Mouse (Mus musculus) C2C12 (cell line): ENCODE results near the gene Gxylt2. TPM values are rescaled to one million over a fixed set of nuclear protein-coding genes. Genes with fewer than 3 reads are reported as not detected.

ENCODE experiments used
- H3K27me3 ChIP-seq: one replicate; pipeline ENCODE4 v1.6.1; 2011; ENCODE audit not compliant: control insufficient read depth, insufficient read depth, insufficient read length
- H3K36me3 ChIP-seq: one replicate; pipeline ENCODE4 v1.6.1; 2011; ENCODE audit not compliant: control insufficient read depth, insufficient read depth
- H3K4me3 ChIP-seq: one replicate; pipeline ENCODE4 v1.5.1; 2011; ENCODE audit warnings: mild to moderate bottlenecking, control low read depth; ENCODE audit not compliant: poor library complexity, insufficient read depth, severe bottlenecking
- H3K79me2 ChIP-seq: one replicate; pipeline ENCODE4 v1.6.1; 2011; ENCODE audit not compliant: control insufficient read depth, insufficient read depth
- H3K79me3 ChIP-seq: one replicate; pipeline ENCODE4 v1.6.1; 2011; ENCODE audit warnings: low read depth, control low read depth
- H3ac ChIP-seq: one replicate; pipeline ENCODE3; 2011; ENCODE audit warnings: low read depth; ENCODE audit not compliant: control insufficient read depth, insufficient read length
- CEBPB ChIP-seq: IDR thresholded peaks from one replicate; pipeline ENCODE4 v1.6.1; 2011; ENCODE audit warnings: low read depth, mild to moderate bottlenecking, control low read depth, moderate library complexity
- CTCF ChIP-seq: IDR thresholded peaks from one replicate; pipeline ENCODE4 v1.5.1; 2011; ENCODE audit not compliant: control insufficient read depth, insufficient read depth, insufficient read length
- FOSL1 ChIP-seq: IDR thresholded peaks from one replicate; pipeline ENCODE4 v1.8.0; 2011; ENCODE audit warnings: mild to moderate bottlenecking, low read length; ENCODE audit not compliant: poor library complexity, insufficient read depth, severe bottlenecking
- MAX ChIP-seq: IDR thresholded peaks from one replicate; pipeline ENCODE4 v1.6.1; 2011; ENCODE audit warnings: mild to moderate bottlenecking, control low read depth
- MYOD1 ChIP-seq: IDR thresholded peaks from one replicate; pipeline ENCODE4 v1.6.1; 2011; ENCODE audit warnings: low read depth; ENCODE audit not compliant: control insufficient read depth, insufficient read length
- MYOG ChIP-seq: IDR thresholded peaks from one replicate; pipeline ENCODE4 v1.6.1; 2011; ENCODE audit not compliant: control insufficient read depth, insufficient read length; ENCODE audit errors: extremely low read depth
- USF1 ChIP-seq: IDR thresholded peaks from one replicate; pipeline ENCODE4 v1.6.1; 2011; ENCODE audit warnings: low read depth, mild to moderate bottlenecking, control low read depth, moderate library complexity
- long read RNA-seq, 2 experiments: library from polyadenylated mRNA; unstranded; transcript quantifications; one replicate each; pipeline ENCODE4 v2.0.0; 2019 to 2020
- polyA plus RNA-seq: library from polyadenylated mRNA; unstranded; fragments of >200 nt; fragmentation: generic; extraction: Trizol; gene quantifications from one replicate; pipeline ENCODE4 v1.2.1, GENCODE M21; 2012; ENCODE audit warnings: missing spikeins

Gene Gxylt2
- polyA plus RNA-seq: 3.5 TPM
- long read RNA-seq, experiment 1, partial matches to known transcripts: 2 of 4 reads
- long read RNA-seq, experiment 1, other reads (novel, unspliced or antisense): 2 of 4 reads
- long read RNA-seq, experiment 2, full-length matches to known transcripts: 2 of 3 reads
- long read RNA-seq, experiment 2, partial matches to known transcripts: 1 of 3 reads
- long read RNA-seq, experiment 2, other reads (novel, unspliced or antisense): 0 of 3 reads

- Histone ChIP-seq H3K36me3 (no peaks in the 10 kb centered on the region), H3K4me3 (peak within 1 kb of the TSS; percentile 59), H3ac (peak within 1 kb of the TSS; percentile 61), H3K79me3 (peaks cover 26% of the 10 kb centered on the region), H3K27me3 (no peaks in the 10 kb centered on the region), H3K79me2 (peaks cover 53% of the 10 kb centered on the region)
- peak; percentile 5 for TF ChIP-seq CTCF
- TF ChIP-seq CEBPB: no peak
- TF ChIP-seq MYOD1: no peak
These were observed at the start of gene Gxylt2 for GRCm38 (mm10) chr6:100704574-100705365. TSS of gene Gxylt2 (plus strand) at chr6:100704734.

GRCm38 (mm10) chr6:100660395-100660794, 44.1 kb upstream of the Gxylt2 start:
- H3K79me2 ChIP-seq: no peaks in the 10 kb centered on the region
- peaks cover 27% of the 10 kb centered on the region for H3K36me3 ChIP-seq
- H3K4me3 ChIP-seq: no peak overlapping the region
- no peak for TF ChIP-seq MYOG
- TF ChIP-seq CTCF: no peak
- H3K27me3 ChIP-seq: no peaks in the 10 kb centered on the region
- H3K79me3 ChIP-seq: no peaks in the 10 kb centered on the region
- no peak overlapping the region for H3ac ChIP-seq

DNA sequence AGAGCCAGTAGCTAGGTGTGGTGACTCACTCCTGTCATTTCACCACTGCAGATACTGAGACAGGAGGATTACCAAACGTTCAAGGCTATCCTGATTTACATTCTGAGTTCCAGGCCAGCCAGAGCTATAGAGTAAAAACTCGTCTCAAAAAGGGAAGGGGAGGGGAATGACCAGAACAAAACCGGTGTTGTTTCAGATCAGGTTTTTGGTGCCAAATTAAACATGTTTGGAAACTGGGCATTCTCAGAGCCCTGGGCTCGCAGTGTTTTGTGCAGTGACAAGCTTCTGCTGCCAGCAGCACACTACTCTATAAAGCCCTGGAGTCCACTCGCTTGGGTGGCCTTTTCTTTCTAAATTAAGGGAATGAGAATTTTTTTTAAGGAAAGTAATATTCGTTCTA, 42.3 kb upstream of the Gxylt2 start:
- H3K27me3 ChIP-seq: no peaks in the 10 kb centered on the region
- no peak overlapping the region for H3ac ChIP-seq
- TF ChIP-seq CEBPB (no peak), FOSL1 (no peak), USF1 (no peak)
- no peaks in the 10 kb centered on the region for H3K79me2 ChIP-seq
- peaks cover 30% of the 10 kb centered on the region for H3K36me3 ChIP-seq
- no peak overlapping the region for H3K4me3 ChIP-seq
- no peaks in the 10 kb centered on the region for H3K79me3 ChIP-seq

DNA sequence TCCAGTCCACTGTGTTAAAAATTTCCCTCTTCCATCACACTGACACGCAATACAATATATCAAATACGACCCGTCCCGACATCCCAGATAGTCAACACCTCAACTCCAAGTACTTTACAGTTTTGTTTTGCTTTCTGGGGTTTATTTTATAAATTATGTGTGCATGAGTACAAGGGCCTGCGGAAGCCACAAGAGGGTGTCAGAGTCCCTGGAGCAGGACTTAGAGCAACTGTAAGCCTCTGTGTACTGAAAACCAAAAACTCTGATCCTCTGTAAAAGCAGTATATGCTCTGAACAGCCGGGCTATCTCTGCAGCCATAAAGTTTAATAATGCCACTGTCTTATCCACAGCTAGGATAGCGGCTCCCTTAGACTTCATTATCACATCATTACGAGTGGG, 36.9 kb upstream of the Gxylt2 start:
- TF ChIP-seq FOSL1: no peak
- TF ChIP-seq MAX: no peak
- no peak for TF ChIP-seq MYOD1
- TF ChIP-seq USF1: no peak
- no peak for TF ChIP-seq MYOG
- TF ChIP-seq CTCF: no peak
- TF ChIP-seq CEBPB: no peak
- H3K27me3 ChIP-seq: no peaks in the 10 kb centered on the region
- no peak overlapping the region for H3K4me3 ChIP-seq
- H3ac ChIP-seq: no peak overlapping the region
- peaks cover 27% of the 10 kb centered on the region for H3K36me3 ChIP-seq
- no peaks in the 10 kb centered on the region for H3K79me3 ChIP-seq
- H3K79me2 ChIP-seq: peaks cover 17% of the 10 kb centered on the region

- Histone ChIP-seq H3K4me3 (no peak overlapping the region), H3ac (no peak overlapping the region), H3K79me3 (no peaks in the 10 kb centered on the region), H3K79me2 (peaks cover 17% of the 10 kb centered on the region), H3K36me3 (peaks cover 22% of the 10 kb centered on the region), H3K27me3 (no peaks in the 10 kb centered on the region)
- TF ChIP-seq CTCF: no peak
- no peak for TF ChIP-seq MYOG
- TF ChIP-seq MYOD1: no peak
- no peak for TF ChIP-seq CEBPB
- TF ChIP-seq MAX: no peak
- no peak for TF ChIP-seq FOSL1
- TF ChIP-seq USF1: no peak
These were observed 35.7 kb upstream of the Gxylt2 start for GRCm38 (mm10) chr6:100668858-100669257.

- no peaks in the 10 kb centered on the region for H3K27me3 ChIP-seq
- peak overlapping the region; percentile 97 for H3K4me3 ChIP-seq
- TF ChIP-seq MYOG: no peak
- TF ChIP-seq CEBPB: no peak
- peaks cover 7% of the 10 kb centered on the region for H3K36me3 ChIP-seq
- H3K79me3 ChIP-seq: no peaks in the 10 kb centered on the region
- peak overlapping the region; percentile 93 for H3ac ChIP-seq
- peaks cover 17% of the 10 kb centered on the region for H3K79me2 ChIP-seq
These were observed 34.1 kb upstream of the Gxylt2 start for GRCm38 (mm10) chr6:100670370-100670841.
